In the genomic region with DNA sequence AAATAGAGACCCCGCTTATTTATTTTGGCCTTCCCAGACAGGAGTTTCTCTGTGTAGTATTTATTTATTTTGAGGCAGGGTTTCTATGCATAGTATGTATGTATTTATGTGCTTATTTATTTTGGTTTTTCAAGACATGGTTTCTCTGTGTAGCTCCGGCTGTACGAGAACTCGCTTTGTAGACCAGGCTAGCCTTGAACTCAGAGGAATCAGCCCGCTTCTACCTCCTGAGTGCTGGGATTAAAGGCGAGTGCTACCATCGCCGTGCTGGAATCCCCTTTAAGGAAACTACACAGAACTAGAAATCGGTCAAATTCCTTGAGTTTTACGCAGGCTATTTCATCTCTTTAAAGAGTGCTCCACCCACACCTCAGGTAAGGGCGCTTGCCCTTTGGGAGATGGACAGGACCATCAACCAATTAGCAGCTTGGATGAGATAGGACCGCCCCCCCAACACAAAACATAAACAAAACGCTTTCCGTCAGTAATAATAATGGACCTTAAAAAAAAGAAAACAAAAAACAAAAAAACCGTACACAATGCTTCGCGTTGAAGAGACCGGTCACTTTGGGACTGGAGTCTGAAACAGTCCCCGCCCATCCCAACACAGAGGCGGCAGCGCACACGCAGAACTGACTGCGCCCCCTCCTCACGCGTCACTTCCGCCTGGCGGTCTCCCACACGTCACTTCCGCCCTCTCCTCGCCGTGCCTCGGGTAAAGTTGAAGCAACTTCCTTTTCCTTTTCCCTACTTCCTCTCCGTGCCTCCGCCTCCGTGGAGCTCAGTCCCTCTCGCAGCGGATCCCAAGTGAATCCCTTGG, we compare ENCODE assay signal across 8 mouse cellular contexts. TPM values are rescaled to one million over a fixed set of nuclear protein-coding genes. Genes with fewer than 3 reads are reported as not detected.
DNase-seq lines count a peak whose midpoint lies in the region; ATAC-seq and TF ChIP-seq lines count a peak whose summit lies in the region.

A gene (plus strand): TSS at position 688 of the 820 bp plus-strand sequence.

- dilution Hi-C loops in CH12.LX (cut with MboI; ENCODE audit: extremely low pct_ligation_motif_present, extremely low pct_unique_long_range_greater_than_20kb, low sequenced_read_pairs), result no loop called here

- peak within 1 kb of the TSS; percentile 96 for H3K9ac ChIP-seq in CH12.LX (ENCODE audit: insufficient read depth, low read depth)
- peak within 1 kb of the TSS; percentile 85 for H3K9ac ChIP-seq in heart, embryonic 15.5 days
- peak within 1 kb of the TSS; percentile 72 for H3K9ac ChIP-seq in liver, embryonic 14.5 days (replicated peaks)
- peak within 1 kb of the TSS; percentile 86 for H3K9ac ChIP-seq in neural tube, embryonic 11.5 days (ENCODE audit: low read length)

- TF ChIP-seq EP300 in CH12.LX (IDR thresholded peaks at IDR 0.05; ENCODE audit: low read length), result no peak
- no peak for TF ChIP-seq EP300 in liver, embryonic 14.5 days (IDR thresholded peaks at IDR 0.05; ENCODE audit: low read depth)

- H3K27me3 ChIP-seq in CH12.LX (replicated peaks), result no peaks in the 10 kb centered on the region
- no peaks in the 10 kb centered on the region for H3K27me3 ChIP-seq in forebrain, embryonic 10.5 days (ENCODE audit: poor library complexity, severe bottlenecking)
- H3K27me3 ChIP-seq in heart, embryonic 15.5 days, result no peaks in the 10 kb centered on the region
- no peaks in the 10 kb centered on the region for H3K27me3 ChIP-seq in liver, embryonic 14.5 days (ENCODE audit: control insufficient read depth, insufficient read depth, low read length)
- no peaks in the 10 kb centered on the region for H3K27me3 ChIP-seq in neural tube, embryonic 11.5 days (ENCODE audit: control insufficient read depth, insufficient read depth, low read length)
- no peaks in the 10 kb centered on the region for H3K27me3 ChIP-seq in testis, adult 2 months (ENCODE audit: control insufficient read depth, insufficient read depth, low read length)

- peaks cover 20% of the 10 kb centered on the region for H3K79me2 ChIP-seq in CH12.LX (replicated peaks; ENCODE audit: control insufficient read depth, extremely low read depth, insufficient read depth, poor library complexity, severe bottlenecking)

- H3K9me3 ChIP-seq in CH12.LX (replicated peaks; ENCODE audit: low read length), result no peaks in the 10 kb centered on the region
- H3K9me3 ChIP-seq in forebrain, embryonic 10.5 days, result no peaks in the 10 kb centered on the region
- H3K9me3 ChIP-seq in heart, embryonic 15.5 days (replicated peaks), result no peaks in the 10 kb centered on the region
- no peaks in the 10 kb centered on the region for H3K9me3 ChIP-seq in liver, embryonic 14.5 days (ENCODE audit: control insufficient read depth, low read length)
- H3K9me3 ChIP-seq in neural tube, embryonic 11.5 days (ENCODE audit: control insufficient read depth, low read length), result no peaks in the 10 kb centered on the region

- peak within 1 kb of the TSS; percentile 71 for H3K4me2 ChIP-seq in CH12.LX (ENCODE audit: insufficient read depth, low read depth, poor library complexity, severe bottlenecking)
- peak within 1 kb of the TSS; percentile 84 for H3K4me2 ChIP-seq in heart, embryonic 15.5 days
- peak within 1 kb of the TSS; percentile 84 for H3K4me2 ChIP-seq in liver, embryonic 14.5 days (ENCODE audit: low read depth)
- peak within 1 kb of the TSS; percentile 92 for H3K4me2 ChIP-seq in neural tube, embryonic 11.5 days (ENCODE audit: low read depth)

- 0 out of 2 replicates have a peak within 1 kb of the TSS, but pooled peaks have one; percentile 7 for H3K27ac ChIP-seq in CH12.LX (ENCODE audit: insufficient read depth, low read depth)
- peak within 1 kb of the TSS; percentile 90 for H3K27ac ChIP-seq in forebrain, embryonic 10.5 days
- H3K27ac ChIP-seq in heart, embryonic 15.5 days, result peak within 1 kb of the TSS; percentile 92
- peak within 1 kb of the TSS; percentile 40 for H3K27ac ChIP-seq in liver, embryonic 14.5 days
- peak within 1 kb of the TSS; percentile 76 for H3K27ac ChIP-seq in neural tube, embryonic 11.5 days (ENCODE audit: low read depth, low read length)
- H3K27ac ChIP-seq in testis, adult 2 months (ENCODE audit: control insufficient read depth, insufficient read depth, low read depth, low read length), result peak within 1 kb of the TSS; percentile 75

- peak within 1 kb of the TSS; percentile 67 to 96 (median 84) for H3K4me3 ChIP-seq in CH12.LX (replicated peaks in 1 of 3; ENCODE audit: low read depth in 2 of 3, low read length in 2 of 3, poor library complexity in 1 of 3)
- peak within 1 kb of the TSS; percentile 83 for H3K4me3 ChIP-seq in forebrain, embryonic 10.5 days
- peak within 1 kb of the TSS; percentile 84 for H3K4me3 ChIP-seq in heart, embryonic 15.5 days
- peak within 1 kb of the TSS; percentile 75 to 77 for H3K4me3 ChIP-seq in liver, embryonic 14.5 days (ENCODE audit: insufficient read depth in 1 of 2, low read depth in 2 of 2, low read length in 2 of 2)
- H3K4me3 ChIP-seq in neural tube, embryonic 11.5 days (ENCODE audit: low read depth, low read length), result peak within 1 kb of the TSS; percentile 78
- H3K4me3 ChIP-seq in testis, adult 2 months (ENCODE audit: control insufficient read depth, low read depth, low read length), result peak within 1 kb of the TSS; percentile 91

- TF ChIP-seq POLR2A in CH12.LX (IDR thresholded peaks at IDR 0.05; ENCODE audit: low read depth, low read length), result peak; percentile 80
- TF ChIP-seq POLR2A in testis, adult 2 months (IDR thresholded peaks at IDR 0.05; ENCODE audit: control insufficient read depth, low read depth, low read length), result peak; percentile 95

- H3K4me1 ChIP-seq in CH12.LX (ENCODE audit: control insufficient read depth in 1 of 2, insufficient read depth in 2 of 2), result peaks cover 0 to 26% of the 10 kb centered on the region in 2 experiments; a peak in 2 of 4 replicates
- peaks cover 17% of the 10 kb centered on the region for H3K4me1 ChIP-seq in forebrain, embryonic 10.5 days
- peaks cover 15% of the 10 kb centered on the region for H3K4me1 ChIP-seq in heart, embryonic 15.5 days (replicated peaks)
- peaks cover under 1 to 7% of the 10 kb centered on the region in 2 experiments; a peak in 3 of 4 replicates for H3K4me1 ChIP-seq in liver, embryonic 14.5 days (replicated peaks; ENCODE audit: control insufficient read depth in 2 of 2, insufficient read depth in 2 of 2, low read length in 1 of 2)
- H3K4me1 ChIP-seq in neural tube, embryonic 11.5 days (ENCODE audit: control insufficient read depth, insufficient read depth, low read length), result no peaks in the 10 kb centered on the region; the same call in 1 of the 2 replicates
- H3K4me1 ChIP-seq in testis, adult 2 months (ENCODE audit: control insufficient read depth, insufficient read depth, low read length), result peaks cover 3% of the 10 kb centered on the region

- WGBS in forebrain, embryonic 10.5 days, result 4% methylated on average over 37 of the region's 37 CpGs
- WGBS in heart, embryonic 15.5 days, result 3% methylated on average over 37 of the region's 37 CpGs
- WGBS in liver, embryonic 14.5 days (ENCODE audit: insufficient replicate concordance), result 3% methylated on average over 37 of the region's 37 CpGs
- 4% methylated on average over 37 of the region's 37 CpGs for WGBS in neural tube, embryonic 11.5 days

- H3K36me3 ChIP-seq in CH12.LX (replicated peaks in 1 of 2; ENCODE audit: control insufficient read depth in 1 of 2, insufficient read depth in 1 of 2, low read length in 1 of 2), result peaks cover 26 to 31% of the 10 kb centered on the region in 2 experiments
- peaks cover 31% of the 10 kb centered on the region for H3K36me3 ChIP-seq in forebrain, embryonic 10.5 days (replicated peaks)
- peaks cover 11% of the 10 kb centered on the region; the same call in 1 of the 2 replicates for H3K36me3 ChIP-seq in heart, embryonic 15.5 days
- peaks cover 8% of the 10 kb centered on the region for H3K36me3 ChIP-seq in liver, embryonic 14.5 days (replicated peaks; ENCODE audit: control insufficient read depth, insufficient read depth, low read depth)
- no peaks in the 10 kb centered on the region for H3K36me3 ChIP-seq in neural tube, embryonic 11.5 days (ENCODE audit: control insufficient read depth, insufficient read depth, low read length)
- peaks cover 3% of the 10 kb centered on the region; the same call in 1 of the 2 replicates for H3K36me3 ChIP-seq in testis, adult 2 months (ENCODE audit: control insufficient read depth, insufficient read depth, low read length)

- in situ Hi-C loops in CH12.LX (cut with MboI; ENCODE audit: low pct_ligation_motif_present, low pct_unique_long_range_greater_than_20kb, low sequenced_read_pairs), result no loop called here

- DNase-seq in CH12.LX (ENCODE audit: extremely low read depth), result peak; percentile 94
- peak; percentile 91 for DNase-seq in c-Kit-positive CD71-negative TER-119-negative erythroid progenitor cells, embryonic 14.5 days (ENCODE audit: low read depth)
- peak; percentile 91 for DNase-seq in forebrain, embryonic 10.5 days (ENCODE audit: extremely low spot score, low spot score)
- peak; percentile 95 to 97 for DNase-seq in kidney, postnatal 25 days
- peak; percentile 88 to 92 (median 89) for DNase-seq in liver, embryonic 14.5 days (ENCODE audit: low read depth in 3 of 3, low spot score in 3 of 3)
- peak; percentile 96 for DNase-seq in neural tube, embryonic 11.5 days (ENCODE audit: low spot score)

- no peak for TF ChIP-seq RAD21 in CH12.LX (IDR thresholded peaks at IDR 0.05; ENCODE audit: low read depth, low read length)

- no peak for TF ChIP-seq CTCF in CH12.LX (conservative IDR thresholded peaks at IDR 0.05 in 1 of 2, IDR thresholded peaks at IDR 0.05 in 1 of 2; ENCODE audit: low read depth in 2 of 2, low read length in 2 of 2)
- TF ChIP-seq CTCF in liver, embryonic 14.5 days (IDR thresholded peaks at IDR 0.05; ENCODE audit: low read depth), result no peak
- TF ChIP-seq CTCF in testis, adult 2 months (IDR thresholded peaks at IDR 0.05; ENCODE audit: control insufficient read depth, insufficient read depth, insufficient replicate concordance, low read depth, low read length), result no peak; the same call in 1 of the 2 replicates

- ATAC-seq in heart, embryonic 15.5 days (replicated peaks; ENCODE audit: insufficient number of reproducible peaks, insufficient read depth, low FRiP score, low read depth), result peak; percentile 98
- ATAC-seq in liver, embryonic 14.5 days (ENCODE audit: insufficient read depth), result peak; percentile 95
- peak; percentile 97 for ATAC-seq in neural tube, embryonic 11.5 days (ENCODE audit: insufficient read depth, low FRiP score, low TSS enrichment)

TF ChIP-seq in CH12.LX, 34 proteins besides CTCF, POLR2A, EP300 and RAD21 (continues in another document):
- TF ChIP-seq MYC (IDR thresholded peaks at IDR 0.05; ENCODE audit: low read depth, low read length), result peak; percentile 3; the same call in 1 of the 2 replicates

RNA-seq across cellular contexts. Expression of the gene that starts here (rescaled TPM):
- total RNA-seq in CH12.LX (2012; rRNA removed) (47.9 and 58.7 TPM in 2 replicates), CH12.LX (2014; rRNA removed) (50.6 and 54.0 TPM in 2 replicates)
- 61.5 and 62.6 TPM in 2 replicates for polyA plus RNA-seq in CH12.LX (2012; ENCODE audit: insufficient read length, low read depth)
- polyA plus RNA-seq in forebrain, embryonic 10.5 days (2016; fragmentation: Nextera tagmentation; extraction: Ambion mirVana), result 49.5 and 51.0 TPM in 2 replicates
- polyA plus RNA-seq in heart, embryonic 15.5 days (2015; fragmentation: Nextera tagmentation; extraction: Ambion mirVana), result 23.2 TPM in 2 replicates
- 8.2 and 14.5 TPM in 2 replicates for polyA plus RNA-seq in liver, embryonic 14.5 days (2012; rRNA removed)
- polyA plus RNA-seq in liver, embryonic 14.5 days (2014; fragmentation: Nextera tagmentation; extraction: Ambion mirVana), result 15.7 and 18.3 TPM in 2 replicates
- 74.4 and 74.5 TPM in 2 replicates for polyA plus RNA-seq in neural tube, embryonic 11.5 days (2014; fragmentation: Nextera tagmentation; extraction: Ambion mirVana)
- 9.5 and 11.7 TPM in 2 replicates for polyA plus RNA-seq in testis, adult 2 months (2012; rRNA removed)

Comparison
In these comparisons a context has a peak if more than half of its experiments do, and no peak if none do; other contexts are left out.
1. Peak in every context shown above with its lines: DNase-seq, ATAC-seq, H3K4me3 ChIP-seq and H3K27ac ChIP-seq.
2. H3K27ac ChIP-seq: peak in every context shown above with its lines; median percentile 92 in heart, embryonic 15.5 days; 90 in forebrain, embryonic 10.5 days; 76 in neural tube, embryonic 11.5 days; 75 in testis, adult 2 months; 40 in liver, embryonic 14.5 days; 7 in CH12.LX.